Mouse (Mus musculus) monocyte, adult 2 months (primary cell): ENCODE measurements around the gene Slc25a14.

Experiments
- DNase-seq, 2 experiments: peaks; one replicate each; pipeline ENCODE4 v3.0.0; 2022; ENCODE audit warnings: low spot score in 2 of 2, low read depth in 1 of 2

Slc25a14 gene

DNA sequence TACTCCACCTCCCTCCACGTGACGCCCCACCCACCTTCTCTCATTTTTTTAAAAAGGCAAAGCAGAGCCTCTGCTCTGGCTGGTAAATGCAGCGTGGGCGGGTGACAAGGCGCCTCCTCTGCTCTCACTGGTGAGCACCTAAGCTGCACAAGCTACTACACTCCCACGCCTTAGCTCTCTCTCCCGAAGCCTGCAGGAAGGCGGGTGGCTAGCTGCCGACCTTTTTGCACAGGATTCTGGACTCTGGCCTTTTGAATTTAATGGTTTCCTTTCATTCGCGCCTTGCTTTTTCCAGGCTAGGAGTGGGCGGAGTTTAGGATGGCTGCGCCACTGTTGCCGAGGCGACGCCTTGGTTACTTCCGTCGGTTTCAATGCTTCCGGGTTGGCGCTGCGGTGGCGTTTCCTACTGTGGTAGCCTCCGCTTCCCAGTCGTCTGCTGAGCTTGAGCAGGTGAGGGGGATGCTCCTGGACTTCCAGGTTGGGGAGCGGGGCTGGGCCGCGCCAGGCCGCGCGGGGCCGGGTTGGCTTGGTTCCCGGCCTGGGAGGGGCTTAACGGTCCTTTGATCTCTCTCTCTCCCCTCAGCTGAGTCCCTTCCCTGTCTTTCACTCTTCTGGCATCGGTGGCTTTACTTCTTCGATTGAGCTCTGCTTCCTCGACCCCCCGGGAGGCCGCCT, at the start of gene Slc25a14:
Gene Slc25a14, plus strand, starts transcription at position 35 of the 675 bp plus-strand sequence.
- peak; percentile 14 to 57 for DNase-seq

- no peak for DNase-seq
Measured at GRCm38 (mm10) chrX:48583332-48583731, 39.9 kb upstream of the Slc25a14 start.

- DNase-seq: no peak
Measured at GRCm38 (mm10) chrX:48593721-48594098, 29.5 kb upstream of the Slc25a14 start.

DNA sequence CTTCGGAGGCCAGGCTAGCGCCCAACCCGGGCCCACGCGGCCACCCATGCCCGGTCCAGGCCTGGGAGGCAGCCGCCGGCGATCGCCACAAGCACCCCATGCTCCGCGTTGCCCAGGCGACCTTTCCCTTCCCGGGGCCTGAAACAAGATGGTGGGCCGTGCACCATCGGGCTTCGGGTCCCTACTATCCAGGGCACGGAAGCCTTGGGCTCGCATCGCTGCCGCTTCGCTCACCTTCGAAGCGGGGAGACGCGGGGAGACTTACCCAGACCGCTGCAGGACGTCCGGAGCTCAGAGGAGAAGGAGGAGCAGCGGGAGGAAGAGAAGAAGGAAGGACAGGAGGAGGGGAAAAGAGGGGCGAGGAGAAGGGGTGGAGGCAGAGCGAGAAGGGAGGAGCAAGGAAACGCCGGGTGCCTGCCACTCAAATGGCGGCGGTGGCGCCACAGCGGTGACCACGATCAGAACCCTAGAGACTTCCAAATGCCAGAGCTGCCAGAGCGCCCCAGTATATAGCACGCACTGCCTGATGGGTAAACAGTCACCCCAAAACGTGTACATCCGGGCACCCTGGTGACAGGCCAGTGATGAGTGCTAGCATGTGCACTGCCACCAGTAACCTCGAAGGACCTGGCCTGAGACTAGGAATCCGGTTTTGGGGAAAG, 29.0 kb upstream of the Slc25a14 start, which contains the start of gene Zfp280c:
Gene Zfp280c, minus strand, starts transcription at position 406 of the 662 bp plus-strand sequence.
- peak; percentile 16 to 51 for DNase-seq

- no peak for DNase-seq
Measured at GRCm38 (mm10) chrX:48596053-48596452, 27.2 kb upstream of the Slc25a14 start.

DNA sequence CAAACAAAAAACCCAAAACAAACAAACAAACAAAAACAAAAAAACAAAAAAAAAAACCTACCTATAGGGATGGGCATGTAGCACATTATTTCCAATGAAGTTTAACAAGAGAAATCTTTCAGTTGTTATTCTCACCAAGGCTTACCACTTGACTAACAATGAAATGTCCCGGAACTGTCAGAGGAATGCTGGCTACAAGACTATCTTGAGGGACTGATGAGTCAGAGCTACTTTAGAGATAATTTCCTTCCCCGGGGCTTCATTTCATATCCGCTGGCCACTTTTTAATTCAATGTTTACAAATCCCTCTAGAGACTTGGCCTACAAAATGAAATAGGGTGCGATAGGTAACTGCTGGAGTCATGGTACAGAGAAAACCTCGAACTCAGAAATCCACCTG, 26.3 kb upstream of the Slc25a14 start:
- DNase-seq: no peak

DNA sequence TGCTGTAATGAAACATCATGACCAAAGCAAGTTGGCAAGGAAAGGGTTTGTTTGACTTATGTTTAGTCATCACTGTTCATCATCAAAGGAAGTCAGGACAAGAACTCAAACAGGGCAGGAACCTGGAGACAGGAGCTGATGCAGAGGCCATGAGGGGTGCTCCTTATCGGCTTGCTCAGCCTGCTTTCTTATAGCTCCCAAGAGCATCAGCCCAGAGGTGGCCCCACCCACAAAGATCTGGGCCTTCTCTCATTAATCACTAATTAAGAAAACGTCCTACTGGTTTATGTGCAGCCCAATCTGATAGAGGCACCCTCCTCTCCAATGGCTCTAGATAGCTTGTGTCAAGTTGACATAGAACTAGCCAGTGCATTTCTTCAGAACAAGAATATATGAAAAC, 18.3 kb upstream of the Slc25a14 start:
- no peak for DNase-seq

- no peak for DNase-seq
Measured at GRCm38 (mm10) chrX:48623049-48623378, 199 bp upstream of the Slc25a14 start.

GRCm38 (mm10) chrX:48624054-48624420, 824 bp downstream of the Slc25a14 start:
- no peak for DNase-seq

DNA sequence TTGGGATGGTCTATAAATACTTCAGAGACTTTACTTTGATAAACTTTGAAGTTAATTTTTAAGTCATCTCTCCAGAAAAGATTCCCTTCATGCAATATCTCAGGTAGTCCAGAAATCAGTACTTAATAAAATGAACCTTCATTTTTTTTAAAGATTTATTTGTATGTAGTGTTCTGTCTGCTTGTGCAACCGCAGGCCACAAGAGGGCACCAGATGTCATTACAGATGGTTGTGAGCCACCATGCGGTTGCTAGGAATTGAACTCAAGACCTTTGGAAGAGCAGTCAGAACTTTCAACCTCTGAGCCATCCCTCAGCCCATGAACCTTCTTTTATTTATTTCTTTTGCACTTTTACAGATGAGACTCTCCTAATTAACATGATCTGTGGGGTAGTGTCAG, 13.8 kb downstream of the Slc25a14 start:
- DNase-seq: no peak

DNA sequence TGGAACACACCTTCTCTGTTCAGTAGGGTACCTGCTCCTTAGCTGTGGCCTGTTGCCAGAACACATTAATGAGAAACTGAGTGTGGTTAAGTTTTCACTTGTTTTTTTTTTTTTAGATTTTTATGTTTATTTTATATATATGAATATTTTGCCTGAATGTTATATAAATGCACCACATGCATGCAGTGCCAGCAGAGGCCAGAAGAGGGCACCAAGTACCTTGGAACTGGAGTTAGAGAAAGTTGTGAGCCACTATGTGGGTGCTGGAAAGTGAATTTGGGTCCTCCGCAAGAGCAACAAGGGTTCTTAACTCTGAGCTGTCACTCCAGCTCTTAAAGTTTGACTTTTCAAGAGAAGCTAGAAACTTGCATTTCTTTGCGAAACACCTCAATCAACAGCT, 20.9 kb downstream of the Slc25a14 start:
- peak in 1 of 2 experiments; percentile 4 for DNase-seq

GRCm38 (mm10) chrX:48666807-48667206, 43.6 kb downstream of the Slc25a14 start:
- no peak for DNase-seq

- no peak for DNase-seq
Measured at GRCm38 (mm10) chrX:48669588-48669987, 46.4 kb downstream of the Slc25a14 start.

DNA sequence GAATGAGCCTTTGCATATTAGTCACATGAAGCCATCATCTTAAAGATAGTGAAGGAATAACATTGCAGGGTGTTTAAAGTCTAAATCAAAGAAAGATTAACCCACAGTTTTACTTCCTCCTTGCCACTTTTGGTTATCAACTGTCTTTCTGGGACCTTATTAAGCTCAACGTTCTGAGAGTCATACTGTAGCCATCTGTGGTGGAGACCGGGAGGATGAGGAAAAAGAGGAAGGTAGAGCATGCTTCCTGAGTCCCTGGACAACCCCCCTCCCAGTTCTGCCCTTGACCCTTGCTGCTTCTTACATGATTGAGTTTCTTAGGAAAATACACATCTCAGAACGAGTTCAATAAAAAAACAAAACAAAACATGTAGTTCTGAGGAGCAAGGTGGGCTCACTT, 48.5 kb downstream of the Slc25a14 start:
- DNase-seq: no peak

DNA sequence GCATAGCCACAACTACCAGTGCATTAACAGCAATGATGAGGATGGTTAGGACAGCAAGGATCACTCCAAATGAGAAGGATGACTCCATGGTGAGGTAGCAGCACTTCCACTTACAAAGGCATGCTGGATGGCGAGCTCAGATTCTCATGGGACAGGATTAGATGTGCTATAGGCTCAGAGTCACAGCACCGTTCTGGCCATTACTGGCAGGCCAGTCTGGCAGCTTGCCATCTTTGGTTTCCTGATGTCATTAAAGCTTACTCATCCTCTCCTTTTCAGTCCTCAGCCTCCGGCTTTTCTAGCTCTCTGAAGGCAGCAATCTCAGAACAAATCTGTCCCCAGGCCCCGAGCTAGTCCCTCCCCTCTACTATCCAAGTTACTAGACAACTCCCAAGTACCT, 51.0 kb downstream of the Slc25a14 start, which contains the start of gene Gpr119:
Gene Gpr119, minus strand, starts transcription at position 308 of the 400 bp plus-strand sequence.
- no peak for DNase-seq

GRCm38 (mm10) chrX:48683451-48683850, 60.2 kb downstream of the Slc25a14 start:
- DNase-seq: peak in 1 of 2 experiments; percentile 4

- no peak for DNase-seq
Measured at GRCm38 (mm10) chrX:48683857-48684256, 60.6 kb downstream of the Slc25a14 start.

GRCm38 (mm10) chrX:48694460-48694859, 71.2 kb downstream of the Slc25a14 start:
- DNase-seq: no peak

- DNase-seq: peak; percentile 60 to 79
Measured at GRCm38 (mm10) chrX:48694864-48695371, 71.7 kb downstream of the Slc25a14 start, which contains the start of gene Rbmx2. Rbmx2 (plus strand) TSS chrX:48695004.

DNA sequence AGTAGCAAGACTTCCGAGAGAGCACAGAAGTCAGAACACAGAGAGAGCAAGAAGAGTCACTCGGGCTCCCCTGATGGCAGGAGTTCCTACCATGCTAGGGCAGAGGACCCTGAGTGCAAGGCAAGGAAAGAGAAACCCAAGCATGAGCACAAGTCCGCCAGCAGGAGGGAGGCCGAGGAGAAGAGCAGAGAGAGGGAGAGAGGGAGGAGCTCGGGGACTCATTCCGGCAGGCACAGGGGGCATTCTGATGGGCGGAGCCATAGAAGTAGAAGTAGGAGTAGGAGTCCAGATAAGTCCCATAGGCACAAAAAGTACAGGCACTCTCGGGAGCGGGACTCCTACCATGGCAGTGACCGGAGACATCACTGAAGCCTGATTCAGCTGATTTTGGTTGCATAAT, 86.5 kb downstream of the Slc25a14 start:
- no peak for DNase-seq
